Mouse (Mus musculus) liver, embryonic 13.5 days (tissue): ENCODE results near the gene Ahcyl1. TPM values are rescaled to one million over a fixed set of nuclear protein-coding genes. Genes with fewer than 3 reads are reported as not detected.

Experiments
- ATAC-seq: fragments of 200-750 bp; cut with Nextera tagmentation; 2 replicates; pipeline ENCODE4 v1.8.0; 2017; ENCODE audit warnings: low read depth, mild to moderate bottlenecking, moderate number of reproducible peaks, moderate library complexity
- DNase-seq: peaks from one replicate; pipeline ENCODE4 v3.0.0; 2022
- H3K27ac ChIP-seq: fragments of 300-500 bp; sonication (generic); 2 replicates; pipeline ENCODE4 v1.5.1; 2015; ENCODE audit warnings: moderate library complexity, mild to moderate bottlenecking, inconsistent platforms
- H3K27me3 ChIP-seq: fragments of 300-500 bp; sonication (generic); 2 replicates; pipeline ENCODE4 v1.6.1; 2015; ENCODE audit warnings: mild to moderate bottlenecking, inconsistent platforms
- H3K36me3 ChIP-seq: fragments of 300-500 bp; sonication (generic); 2 replicates; pipeline ENCODE4 v1.6.1; 2015; ENCODE audit warnings: mild to moderate bottlenecking, inconsistent platforms
- H3K4me1 ChIP-seq: fragments of 300-500 bp; sonication (generic); replicated peaks from 2 replicates; pipeline ENCODE4 v1.6.1; 2015; ENCODE audit warnings: inconsistent platforms
- H3K4me2 ChIP-seq: fragments of 300-500 bp; sonication (generic); 2 replicates; pipeline ENCODE4 v1.6.1; 2015; ENCODE audit warnings: inconsistent platforms, mild to moderate bottlenecking, moderate library complexity
- H3K4me3 ChIP-seq: fragments of 300-500 bp; sonication (generic); replicated peaks from 2 replicates; pipeline ENCODE4 v1.5.1; 2015; ENCODE audit warnings: mild to moderate bottlenecking, inconsistent platforms
- H3K9ac ChIP-seq: fragments of 300-500 bp; sonication (generic); 2 replicates; pipeline ENCODE4 v1.6.1; 2015; ENCODE audit warnings: mild to moderate bottlenecking, inconsistent platforms
- H3K9me3 ChIP-seq: fragments of 300-500 bp; sonication (generic); replicated peaks from 2 replicates; pipeline ENCODE4 v1.6.1; 2016; ENCODE audit warnings: inconsistent platforms
- WGBS: fragments of 180-500 bp; shearing (Covaris S2); methylation state at CpG from one replicate; pipeline ENCODE4 v1.1.7; 2015; ENCODE audit not compliant: insufficient replicate concordance; 5-methylcytosine and 5-hydroxymethylcytosine counted together
- polyA plus RNA-seq: library from polyadenylated mRNA; unstranded; fragments of >200 nt; fragmentation: Nextera tagmentation; extraction: Ambion mirVana; gene quantifications from 2 replicates; pipeline ENCODE4 v1.2.1, GENCODE M21; 2015

Gene Ahcyl1
- polyA plus RNA-seq, 1 experiment from 2014 or later: 28.2 TPM

DNA sequence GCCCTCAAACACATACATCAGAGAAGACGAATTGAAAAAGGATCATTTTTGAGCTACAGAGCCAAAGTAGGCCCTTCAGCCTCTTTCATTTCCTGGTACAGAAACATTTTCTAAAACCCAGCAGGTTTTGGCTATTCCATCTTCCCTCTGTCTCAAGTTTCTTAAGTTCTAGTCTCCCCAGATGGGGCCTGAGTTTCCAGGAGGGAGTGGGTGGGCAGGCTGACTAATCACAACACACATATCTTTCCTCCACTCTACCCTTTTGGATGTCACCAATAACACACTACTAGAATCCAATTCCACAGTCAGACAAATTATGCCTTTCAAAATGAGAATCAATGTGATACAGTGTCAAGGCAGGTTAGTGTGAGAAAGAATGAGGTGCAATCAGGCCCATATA lies 12.8 kb downstream of the Ahcyl1 start:
- Histone ChIP-seq H3K9me3 (no peaks in the 10 kb centered on the region), H3K4me2 (no peak overlapping the region), H3K27me3 (no peaks in the 10 kb centered on the region), H3K9ac (no peak overlapping the region), H3K36me3 (no peaks in the 10 kb centered on the region), H3K4me1 (peaks cover 26% of the 10 kb centered on the region), H3K4me3 (no peak overlapping the region), H3K27ac (no peak overlapping the region)
- no peak for DNase-seq
- ATAC-seq: no peak
- 71% methylated on average over 1 of the region's 1 CpGs for WGBS

GRCm38 (mm10) chr3:107680790-107681576 lies 15.4 kb downstream of the Ahcyl1 start:
- no peak overlapping the region for H3K9ac ChIP-seq
- H3K4me3 ChIP-seq: no peak overlapping the region
- H3K27me3 ChIP-seq: no peaks in the 10 kb centered on the region
- H3K36me3 ChIP-seq: peaks cover 12% of the 10 kb centered on the region
- WGBS: 60% methylated on average over 7 of the region's 7 CpGs
- no peak overlapping the region; the same call in 1 of the 2 replicates for H3K27ac ChIP-seq
- ATAC-seq: no peak
- H3K4me2 ChIP-seq: no peak overlapping the region
- H3K9me3 ChIP-seq: no peaks in the 10 kb centered on the region
- H3K4me1 ChIP-seq: peaks cover 19% of the 10 kb centered on the region
- DNase-seq: no peak

DNA sequence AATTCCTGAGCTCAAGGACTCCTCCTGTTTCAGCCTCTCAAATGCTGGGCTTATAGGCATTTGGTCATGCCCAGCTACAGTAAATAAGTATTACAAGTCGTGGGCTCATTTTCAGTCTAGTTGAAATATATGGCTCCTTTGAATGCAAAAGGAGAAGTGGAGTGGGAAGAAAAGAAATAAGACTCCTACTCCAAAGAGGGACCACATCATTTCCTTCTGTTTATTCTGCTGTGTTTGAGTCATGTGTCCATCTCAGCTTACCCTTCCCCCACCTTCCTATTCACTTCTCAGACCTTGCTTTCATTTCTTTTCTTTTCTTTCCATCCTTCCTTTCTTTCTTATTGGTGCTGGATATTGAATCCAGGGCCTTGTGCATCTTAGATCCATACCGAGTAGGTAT lies 24.9 kb downstream of the Ahcyl1 start:
- Histone ChIP-seq H3K27ac (no peak overlapping the region), H3K4me1 (no peaks in the 10 kb centered on the region), H3K27me3 (no peaks in the 10 kb centered on the region), H3K9ac (no peak overlapping the region), H3K4me2 (no peak overlapping the region), H3K4me3 (no peak overlapping the region), H3K36me3 (peaks cover 83% of the 10 kb centered on the region), H3K9me3 (no peaks in the 10 kb centered on the region)
- ATAC-seq (no peak), DNase-seq (no peak)
- WGBS: 60% methylated on average over 2 of the region's 2 CpGs

- no peak overlapping the region for H3K9ac ChIP-seq
- H3K27me3 ChIP-seq: no peaks in the 10 kb centered on the region
- H3K4me3 ChIP-seq: no peak overlapping the region
- peaks cover 87% of the 10 kb centered on the region for H3K36me3 ChIP-seq
- H3K9me3 ChIP-seq: no peaks in the 10 kb centered on the region
- no peak for ATAC-seq
- DNase-seq: no peak
- WGBS: 59% methylated on average over 4 of the region's 4 CpGs
- no peaks in the 10 kb centered on the region for H3K4me1 ChIP-seq
- no peak overlapping the region for H3K4me2 ChIP-seq
- no peak overlapping the region for H3K27ac ChIP-seq
Measured at GRCm38 (mm10) chr3:107670500-107670899, 25.9 kb downstream of the Ahcyl1 start.

- no peak for ATAC-seq
- DNase-seq: no peak
- no peak overlapping the region for H3K9ac ChIP-seq
- WGBS: 84% methylated on average over 7 of the region's 7 CpGs
- H3K9me3 ChIP-seq: no peaks in the 10 kb centered on the region
- H3K27ac ChIP-seq: no peak overlapping the region
- H3K27me3 ChIP-seq: no peaks in the 10 kb centered on the region
- no peak overlapping the region for H3K4me2 ChIP-seq
- peaks cover 86% of the 10 kb centered on the region for H3K36me3 ChIP-seq
- H3K4me3 ChIP-seq: no peak overlapping the region
- no peaks in the 10 kb centered on the region for H3K4me1 ChIP-seq
Measured at GRCm38 (mm10) chr3:107668786-107669185, 27.6 kb downstream of the Ahcyl1 start.

GRCm38 (mm10) chr3:107667426-107667825 lies 28.9 kb downstream of the Ahcyl1 start:
- no peak overlapping the region for H3K9ac ChIP-seq
- WGBS: 77% methylated on average over 6 of the region's 6 CpGs
- H3K27ac ChIP-seq: no peak overlapping the region
- H3K4me3 ChIP-seq: no peak overlapping the region
- H3K4me2 ChIP-seq: no peak overlapping the region
- no peaks in the 10 kb centered on the region for H3K9me3 ChIP-seq
- peaks cover 87% of the 10 kb centered on the region for H3K36me3 ChIP-seq
- DNase-seq: no peak
- no peaks in the 10 kb centered on the region for H3K27me3 ChIP-seq
- no peak for ATAC-seq
- H3K4me1 ChIP-seq: no peaks in the 10 kb centered on the region

GRCm38 (mm10) chr3:107664641-107665040 lies 31.7 kb downstream of the Ahcyl1 start:
- 79% methylated on average over 1 of the region's 1 CpGs for whole genome bisulfite sequencing
- no peaks in the 10 kb centered on the region for H3K27me3 ChIP-seq

GRCm38 (mm10) chr3:107659000-107659399 lies 37.4 kb downstream of the Ahcyl1 start:
- Histone ChIP-seq H3K9ac (no peak overlapping the region), H3K4me2 (no peak overlapping the region), H3K27me3 (no peaks in the 10 kb centered on the region), H3K4me3 (no peak overlapping the region), H3K4me1 (no peaks in the 10 kb centered on the region), H3K9me3 (no peaks in the 10 kb centered on the region), H3K36me3 (peaks cover 27% of the 10 kb centered on the region), H3K27ac (no peak overlapping the region)
- no peak for ATAC-seq
- 76% methylated on average over 1 of the region's 1 CpGs for WGBS
- no peak for DNase-seq

More at GRCm38 (mm10) chr3:107664641-107665040, 31.7 kb downstream of the Ahcyl1 start:
- H3K9me3 ChIP-seq: no peaks in the 10 kb centered on the region
- peaks cover 82% of the 10 kb centered on the region for H3K36me3 ChIP-seq
- H3K27ac ChIP-seq: no peak overlapping the region
- no peak overlapping the region for H3K4me3 ChIP-seq
- no peak overlapping the region for H3K9ac ChIP-seq
- H3K4me1 ChIP-seq: no peaks in the 10 kb centered on the region
- H3K4me2 ChIP-seq: no peak overlapping the region
- ATAC-seq (no peak), DNase-seq (no peak)

DNA sequence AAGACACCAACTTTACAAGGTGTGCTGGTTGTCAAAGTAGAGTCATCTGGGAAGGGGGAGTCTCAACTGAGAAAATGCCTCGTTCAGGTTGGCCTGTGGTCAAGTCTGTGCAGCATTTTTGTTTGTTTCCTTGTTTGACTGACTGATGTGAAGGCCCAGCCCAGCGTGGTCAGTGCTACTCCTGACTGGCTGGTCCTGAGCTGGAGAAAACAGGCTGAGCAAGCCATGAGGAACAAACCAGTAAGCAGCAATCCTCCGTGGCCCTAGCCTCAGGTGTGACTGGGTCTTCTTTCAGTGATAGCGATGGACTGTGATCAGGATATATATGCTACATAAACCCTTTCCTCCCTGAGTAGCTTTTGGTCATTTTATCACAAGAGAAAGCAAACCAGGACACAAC lies 39.5 kb downstream of the Ahcyl1 start:
- H3K36me3 ChIP-seq: peaks cover 13% of the 10 kb centered on the region
- H3K27ac ChIP-seq: no peak overlapping the region
- DNase-seq: no peak
- no peak overlapping the region for H3K4me2 ChIP-seq
- H3K4me1 ChIP-seq: no peaks in the 10 kb centered on the region
- H3K4me3 ChIP-seq: no peak overlapping the region
- WGBS: 52% methylated on average over 4 of the region's 4 CpGs
- H3K27me3 ChIP-seq: no peaks in the 10 kb centered on the region
- H3K9me3 ChIP-seq: no peaks in the 10 kb centered on the region
- no peak for ATAC-seq
- no peak overlapping the region for H3K9ac ChIP-seq

GRCm38 (mm10) chr3:107656151-107656550 lies 40.2 kb downstream of the Ahcyl1 start:
- WGBS: 81% methylated on average over 2 of the region's 2 CpGs
- peaks cover 9% of the 10 kb centered on the region for H3K36me3 ChIP-seq
- no peak overlapping the region for H3K4me2 ChIP-seq

DNA sequence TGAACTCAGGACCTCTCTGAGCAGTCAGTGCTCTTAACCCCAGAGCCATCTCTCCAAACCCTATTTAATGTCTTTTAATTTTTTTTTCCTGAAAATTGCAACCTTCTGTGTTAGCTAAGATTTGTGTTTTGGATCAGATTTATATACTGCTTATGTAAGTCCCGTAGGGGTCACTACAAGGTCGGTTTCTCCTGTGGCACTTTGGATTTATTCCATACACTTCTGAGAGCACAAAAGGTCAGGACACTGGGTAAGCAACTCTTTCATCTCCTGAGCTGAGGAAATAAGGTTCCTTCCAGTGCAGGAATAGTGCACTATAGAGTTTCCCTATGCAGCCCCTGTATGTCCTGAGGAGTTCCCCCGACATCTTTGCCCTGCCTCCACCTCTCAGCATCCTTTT lies 40.9 kb downstream of the Ahcyl1 start:
- 75% methylated on average over 3 of the region's 3 CpGs for WGBS

More at GRCm38 (mm10) chr3:107656151-107656550, 40.2 kb downstream of the Ahcyl1 start:
- H3K9me3 ChIP-seq: no peaks in the 10 kb centered on the region
- ATAC-seq (no peak), DNase-seq (no peak)
- no peaks in the 10 kb centered on the region for H3K4me1 ChIP-seq
- no peak overlapping the region for H3K4me3 ChIP-seq
- no peaks in the 10 kb centered on the region for H3K27me3 ChIP-seq
- H3K27ac ChIP-seq: no peak overlapping the region
- H3K9ac ChIP-seq: no peak overlapping the region

DNA sequence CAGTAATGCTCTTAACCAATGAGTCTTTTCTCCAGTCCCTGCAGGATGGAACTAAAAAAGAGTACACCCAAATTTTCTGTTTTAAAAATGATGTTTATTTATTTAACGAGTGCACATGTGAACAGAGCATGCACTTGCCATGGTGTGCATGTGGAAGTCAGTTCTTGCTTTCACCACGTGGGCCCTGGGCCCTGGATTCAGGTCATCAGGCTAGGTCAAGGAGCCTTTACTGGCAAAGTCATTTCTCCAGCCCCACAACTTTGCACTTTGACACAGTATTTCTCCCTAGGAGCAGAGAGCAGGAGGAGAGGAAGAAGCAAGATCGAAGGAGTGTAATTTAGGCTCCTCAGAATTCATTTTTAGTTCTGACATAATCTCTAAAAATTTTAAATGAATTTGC lies 41.5 kb downstream of the Ahcyl1 start:
- DNase-seq: no peak
- no peak overlapping the region for H3K4me2 ChIP-seq
- WGBS: 62% methylated on average over 3 of the region's 3 CpGs

More for the DNA sequence above, 40.9 kb downstream of the Ahcyl1 start:
- H3K36me3 ChIP-seq: peaks cover 3% of the 10 kb centered on the region; the same call in 1 of the 2 replicates
- no peaks in the 10 kb centered on the region for H3K4me1 ChIP-seq
- ATAC-seq: no peak
- H3K4me2 ChIP-seq: no peak overlapping the region
- no peak overlapping the region for H3K27ac ChIP-seq
- H3K9ac ChIP-seq: no peak overlapping the region
- H3K27me3 ChIP-seq: no peaks in the 10 kb centered on the region
- DNase-seq: no peak
- H3K4me3 ChIP-seq: no peak overlapping the region
- H3K9me3 ChIP-seq: no peaks in the 10 kb centered on the region

More for the DNA sequence above, 41.5 kb downstream of the Ahcyl1 start:
- Histone ChIP-seq H3K27ac (no peak overlapping the region), H3K9ac (no peak overlapping the region), H3K36me3 (no peaks in the 10 kb centered on the region; the same call in 1 of the 2 replicates), H3K27me3 (no peaks in the 10 kb centered on the region), H3K4me1 (no peaks in the 10 kb centered on the region), H3K9me3 (no peaks in the 10 kb centered on the region), H3K4me3 (no peak overlapping the region)
- no peak for ATAC-seq
